Mouse (Mus musculus) MEL (cell line): Measurements from ENCODE around the gene Gtpbp6. TPM values are rescaled to one million over a fixed set of nuclear protein-coding genes. Genes with fewer than 3 reads are reported as not detected.
A peak's percentile ranks its signal among the peaks of the same experiment; 100 is the strongest.
"Not testable (repeated sequence)": the region's sequence is repeated elsewhere in the genome, so short reads cannot be mapped to it uniquely, and the experiment has no call there.

Experiments
- DNase-seq: peaks from one replicate; pipeline ENCODE4 v3.0.0; 2011; ENCODE audit warnings: low read depth, low spot score
- H3K27ac ChIP-seq: 2 replicates; pipeline ENCODE4 v1.5.1; 2012; ENCODE audit warnings: low read depth, mild to moderate bottlenecking, control low read depth, low read length, moderate library complexity; ENCODE audit not compliant: control insufficient read depth
- H3K27me3 ChIP-seq, 2 experiments: fragments of 150-350 bp in 1 of 2; sonication (generic) in 1 of 2; 2 replicates each; pipeline ENCODE4 v1.6.1; 2012; ENCODE audit warnings: low read length in 2 of 2, mild to moderate bottlenecking in 2 of 2, improper control_type of control experiment in 1 of 2, moderate library complexity in 1 of 2; ENCODE audit not compliant: insufficient read depth in 2 of 2, control insufficient read depth in 1 of 2
- H3K36me3 ChIP-seq, 2 experiments: 2 replicates each; pipeline ENCODE4 v1.6.1; 2012 to 2014; ENCODE audit warnings: low read length in 2 of 2, improper control_type of control experiment in 1 of 2, inconsistent platforms in 1 of 2, mild to moderate bottlenecking in 1 of 2; ENCODE audit not compliant: insufficient read depth in 2 of 2, control insufficient read depth in 1 of 2
- H3K4me1 ChIP-seq, 2 experiments: fragments of 150-350 bp in 1 of 2; sonication (generic) in 1 of 2; 2 replicates each; pipeline ENCODE4 v1.6.1; 2012; ENCODE audit warnings: low read length in 2 of 2, improper control_type of control experiment in 1 of 2, mild to moderate bottlenecking in 1 of 2; ENCODE audit not compliant: insufficient read depth in 2 of 2, control insufficient read depth in 1 of 2
- H3K4me3 ChIP-seq, 2 experiments: fragments of 150-350 bp in 1 of 2; sonication (generic) in 1 of 2; 2 replicates each; pipeline ENCODE4 v1.5.1; 2012; ENCODE audit warnings: low read depth in 2 of 2, low read length in 2 of 2, mild to moderate bottlenecking in 2 of 2, moderate library complexity in 2 of 2, control low read depth in 1 of 2, improper control_type of control experiment in 1 of 2; ENCODE audit not compliant: control insufficient read depth in 1 of 2, insufficient read depth in 1 of 2
- H3K79me2 ChIP-seq: 2 replicates; pipeline ENCODE4 v1.6.1; 2012; ENCODE audit warnings: mild to moderate bottlenecking, low read length, moderate library complexity; ENCODE audit not compliant: control insufficient read depth, poor library complexity, insufficient read depth
- H3K9ac ChIP-seq: 2 replicates; pipeline ENCODE4 v1.6.1; 2012; ENCODE audit warnings: low read depth, mild to moderate bottlenecking, control low read depth, low read length, moderate library complexity; ENCODE audit not compliant: control insufficient read depth, poor library complexity, severe bottlenecking
- H3K9me3 ChIP-seq: fragments of 150-350 bp; sonication (generic); replicated peaks from 2 replicates; pipeline ENCODE4 v1.6.1; 2012; ENCODE audit warnings: mild to moderate bottlenecking, low read length, improper control_type of control experiment, moderate library complexity; ENCODE audit not compliant: insufficient read depth
- CTCF ChIP-seq, 3 experiments: IDR thresholded peaks in 2 of 3; conservative IDR thresholded peaks in 1 of 3; 2 replicates each; pipeline ENCODE4 v1.5.1; 2011 to 2012; ENCODE audit warnings: low read length in 3 of 3, low read depth in 2 of 3, mild to moderate bottlenecking in 2 of 3, improper control_type of control experiment in 1 of 3, inconsistent platforms in 1 of 3, mixed read lengths in 1 of 3, moderate library complexity in 1 of 3; ENCODE audit not compliant: control insufficient read depth in 1 of 3, insufficient read depth in 1 of 3, poor library complexity in 1 of 3, severe bottlenecking in 1 of 3
- ELF1 ChIP-seq: IDR thresholded peaks from 2 replicates; pipeline ENCODE4 v1.6.1; 2014; ENCODE audit warnings: low read depth, mild to moderate bottlenecking, inconsistent platforms, low read length, improper control_type of control experiment, moderate library complexity
- ETS1 ChIP-seq: IDR thresholded peaks from 2 replicates; pipeline ENCODE4 v1.6.1; 2012; ENCODE audit warnings: low read depth, mild to moderate bottlenecking, inconsistent platforms, low read length, improper control_type of control experiment, moderate library complexity
- JUND ChIP-seq: IDR thresholded peaks from 2 replicates; pipeline ENCODE4 v1.6.1; 2011; ENCODE audit warnings: low read depth, mild to moderate bottlenecking, improper control_type of control experiment, low read length
- MXI1 ChIP-seq: IDR thresholded peaks from 2 replicates; pipeline ENCODE4 v1.6.1; 2011; ENCODE audit warnings: mild to moderate bottlenecking, low read depth, low read length, improper control_type of control experiment
- MYB ChIP-seq: IDR thresholded peaks from 2 replicates; pipeline ENCODE4 v1.6.1; 2011; ENCODE audit warnings: mild to moderate bottlenecking, low read depth, low read length, improper control_type of control experiment
- SIN3A ChIP-seq: IDR thresholded peaks from 2 replicates; pipeline ENCODE4 v1.6.1; 2012; ENCODE audit warnings: low read length, improper control_type of control experiment, inconsistent platforms
- SMC3 ChIP-seq: IDR thresholded peaks from 2 replicates; pipeline ENCODE4 v1.6.1; 2011; ENCODE audit warnings: low read depth, low read length, improper control_type of control experiment
- TAL1 ChIP-seq: IDR thresholded peaks from 2 replicates; pipeline ENCODE4 v1.6.1; 2012; ENCODE audit warnings: mild to moderate bottlenecking, inconsistent platforms, low read length, moderate library complexity, mixed read lengths
- TBP ChIP-seq: IDR thresholded peaks from 2 replicates; pipeline ENCODE4 v1.8.0; 2011; ENCODE audit warnings: low read depth, low read length, improper control_type of control experiment
- USF2 ChIP-seq, 2 experiments: IDR thresholded peaks; 2 replicates each; pipeline ENCODE4 v1.6.1; 2011 to 2012; ENCODE audit warnings: improper control_type of control experiment in 2 of 2, low read length in 2 of 2, borderline replicate concordance in 1 of 2, inconsistent platforms in 1 of 2, low read depth in 1 of 2, mild to moderate bottlenecking in 1 of 2; ENCODE audit not compliant: insufficient read depth in 1 of 2
- polyA plus RNA-seq, 2 experiments: library from polyadenylated mRNA; stranded (reverse) in 1 of 2; unstranded in 1 of 2; fragments of >175 nt in 1 of 2; fragments of >200 nt in 1 of 2; gene quantifications; 2 replicates each; pipeline versions ENCODE4 v1.2.1 to v1.2.4; 2012; ENCODE audit warnings: low replicate concordance in 2 of 2, low read depth in 1 of 2; ENCODE audit not compliant: insufficient read length in 2 of 2, insufficient read depth in 1 of 2, missing spikeins in 1 of 2
- total RNA-seq: library from RNA; depleted of rRNA; stranded (reverse); fragments of 300-350 nt; gene quantifications from 2 replicates; pipeline ENCODE4 v1.2.3, GENCODE M21; 2012

The Gtpbp6 gene
- total and polyA plus RNA-seq, 3 experiments: 50.2 to 59.1 TPM; not detected in 1

GRCm38 (mm10) chr5:110091546-110091945 is 16.5 kb downstream of the Gtpbp6 start:
- Histone ChIP-seq H3K36me3 (0 out of 4 replicates have a peak, but pooled peaks cover 0 to 2% of the 10 kb centered on the region in 2 experiments), H3K27ac (no peak overlapping the region), H3K27me3 (no peaks in the 10 kb centered on the region), H3K4me1 (peaks cover 1 to 5% of the 10 kb centered on the region in 2 experiments; a peak in 1 of 4 replicates), H3K79me2 (no peaks in the 10 kb centered on the region; the same call in 1 of the 2 replicates), H3K9ac (no peak overlapping the region), H3K4me3 (no peak overlapping the region), H3K9me3 (no peaks in the 10 kb centered on the region)
- DNase-seq: no peak
- TF ChIP-seq ELF1: no peak
- no peak for TF ChIP-seq CTCF (IDR thresholded peaks at IDR 0.05 in 2 of 3, conservative IDR thresholded peaks at IDR 0.05 in 1 of 3; ENCODE audit: control insufficient read depth in 1 of 3, insufficient read depth in 1 of 3, low read depth in 2 of 3, low read length in 3 of 3, poor library complexity in 1 of 3, severe bottlenecking in 1 of 3)
- no peak for TF ChIP-seq MYB

- no peak overlapping the region for H3K27ac ChIP-seq
- peak overlapping the region in 1 of 2 experiments; percentile 39; a peak in 2 of 4 replicates for H3K4me3 ChIP-seq
- TF ChIP-seq SIN3A (no peak), USF2 (IDR thresholded peaks at IDR 0.05; ENCODE audit: borderline replicate concordance in 1 of 2, insufficient read depth in 1 of 2, low read depth in 1 of 2, low read length in 2 of 2) (no peak), JUND (no peak), TAL1 (no peak), ELF1 (no peak), SMC3 (no peak), MXI1 (no peak), ETS1 (no peak)
These were observed 21.7 kb downstream of the Gtpbp6 start for GRCm38 (mm10) chr5:110086161-110086866.

GRCm38 (mm10) chr5:110082961-110083360 is 25.0 kb downstream of the Gtpbp6 start:
- H3K4me3 ChIP-seq: no peak overlapping the region
- H3K9me3 ChIP-seq: no peaks in the 10 kb centered on the region
- H3K4me1 ChIP-seq: no peaks in the 10 kb centered on the region
- no peak overlapping the region for H3K9ac ChIP-seq
- H3K79me2 ChIP-seq: no peaks in the 10 kb centered on the region
- no peak overlapping the region for H3K27ac ChIP-seq
- H3K36me3 ChIP-seq: peaks cover 0 to 8% of the 10 kb centered on the region in 2 experiments; a peak in 2 of 4 replicates
- no peak for DNase-seq
- H3K27me3 ChIP-seq: no peaks in the 10 kb centered on the region
- TF ChIP-seq TBP (no peak), JUND (no peak)
- TF ChIP-seq, all 39 proteins: peak for 0

More at GRCm38 (mm10) chr5:110086161-110086866, 21.7 kb downstream of the Gtpbp6 start:
- H3K4me1 ChIP-seq: no peaks in the 10 kb centered on the region
- H3K27me3 ChIP-seq: no peaks in the 10 kb centered on the region
- no peaks in the 10 kb centered on the region for H3K36me3 ChIP-seq
- no peaks in the 10 kb centered on the region for H3K79me2 ChIP-seq
- no peak overlapping the region for H3K9ac ChIP-seq
- H3K9me3 ChIP-seq: no peaks in the 10 kb centered on the region
- peak; percentile 55 for DNase-seq

GRCm38 (mm10) chr5:110072413-110072812 is 35.6 kb downstream of the Gtpbp6 start, which contains the start of gene Gm17655:
TSS of gene Gm17655 (minus strand) at chr5:110072513.
- H3K4me3 ChIP-seq, H3K79me2 ChIP-seq, H3K27me3 ChIP-seq, H3K9me3 ChIP-seq, H3K36me3 ChIP-seq, H3K9ac ChIP-seq, H3K4me1 ChIP-seq, H3K27ac ChIP-seq, DNase-seq: not testable (repeated sequence)
